Mouse (Mus musculus) forebrain, embryonic 14.5 days (tissue): ENCODE results near the gene Zfp961. TPM values are rescaled to one million over a fixed set of nuclear protein-coding genes. Genes with fewer than 3 reads are reported as not detected.
"Not testable (repeated sequence)": the region's sequence is repeated elsewhere in the genome, so short reads cannot be mapped to it uniquely, and the experiment has no call there.

Source experiments
- ATAC-seq: fragments of 200-750 bp; cut with Nextera tagmentation; 2 replicates; pipeline ENCODE4 v1.8.0; 2017; ENCODE audit warnings: mild to moderate bottlenecking, moderate library complexity
- DNase-seq: peaks from one replicate; pipeline ENCODE4 v3.0.0-alpha.2; 2015; ENCODE audit warnings: low spot score
- H3K27ac ChIP-seq: fragments of 300-500 bp; sonication (generic); 2 replicates; pipeline ENCODE4 v1.5.1; 2014; ENCODE audit warnings: low read depth, mild to moderate bottlenecking, control low read depth, low read length, moderate library complexity
- H3K27me3 ChIP-seq: fragments of 300-500 bp; sonication (generic); replicated peaks from 2 replicates; pipeline ENCODE4 v1.6.1; 2014; ENCODE audit warnings: low read length, control low read depth, mixed read lengths; ENCODE audit not compliant: control insufficient read depth, insufficient read depth
- H3K36me3 ChIP-seq: fragments of 300-500 bp; sonication (generic); 2 replicates; pipeline ENCODE4 v1.6.1; 2014; ENCODE audit warnings: low read length, control low read depth; ENCODE audit not compliant: control insufficient read depth, insufficient read depth
- H3K4me1 ChIP-seq: fragments of 300-500 bp; sonication (generic); 2 replicates; pipeline ENCODE4 v1.6.1; 2014; ENCODE audit warnings: antibody characterized with exemption, low read length, control low read depth; ENCODE audit not compliant: control insufficient read depth, insufficient read depth
- H3K4me2 ChIP-seq: fragments of 300-500 bp; sonication (generic); 2 replicates; pipeline ENCODE4 v1.6.1; 2014; ENCODE audit warnings: mild to moderate bottlenecking, control low read depth, low read length
- H3K4me3 ChIP-seq: fragments of 300-500 bp; sonication (generic); 2 replicates; pipeline ENCODE4 v1.5.1; 2014; ENCODE audit warnings: low read depth, low read length, control low read depth
- H3K9ac ChIP-seq: fragments of 300-500 bp; sonication (generic); 2 replicates; pipeline ENCODE4 v1.6.1; 2014; ENCODE audit warnings: mild to moderate bottlenecking, low read length, control low read depth, moderate library complexity
- H3K9me3 ChIP-seq: fragments of 300-500 bp; sonication (generic); replicated peaks from 2 replicates; pipeline ENCODE4 v1.6.1; 2016; ENCODE audit warnings: low read length, control low read depth, mixed read lengths; ENCODE audit not compliant: control insufficient read depth
- WGBS: fragments of 180-500 bp; shearing (Covaris S2); extraction: QIAGEN DNeasy Blood & Tissue Kit; methylation state at CpG from one replicate; pipeline ENCODE4 v1.1.7; 2014; 5-methylcytosine and 5-hydroxymethylcytosine counted together
- polyA plus RNA-seq: library from polyadenylated mRNA; unstranded; fragments of >200 nt; fragmentation: Nextera tagmentation; extraction: Ambion mirVana; gene quantifications from 2 replicates; pipeline ENCODE4 v1.2.1, GENCODE M21; 2014

Zfp961 gene
- polyA plus RNA-seq, 1 experiment from 2014 or later = 27.8 TPM

DNA sequence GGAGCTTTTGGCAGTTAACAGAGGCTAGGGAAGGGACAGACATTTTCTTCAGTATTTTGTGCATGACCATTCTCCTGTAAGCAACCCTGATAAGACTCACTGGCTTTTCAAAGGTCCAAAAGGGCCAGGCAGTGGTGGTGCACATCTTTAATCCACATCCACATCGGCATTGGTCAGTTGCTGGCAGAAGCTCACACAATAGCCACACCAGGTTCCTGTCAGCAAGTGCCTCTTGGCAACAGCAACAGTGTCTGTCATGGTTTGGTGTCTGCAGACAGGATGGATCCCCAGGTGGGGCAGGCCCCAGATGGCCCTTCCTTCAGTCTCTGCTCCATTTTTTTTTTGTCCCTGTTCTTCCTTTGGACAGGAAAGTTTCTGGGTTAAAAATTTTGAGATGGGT is 68.2 kb downstream of the Zfp961 start:
- not testable (repeated sequence) for H3K27ac ChIP-seq, DNase-seq, H3K9ac ChIP-seq, H3K9me3 ChIP-seq, H3K4me2 ChIP-seq, H3K4me3 ChIP-seq, H3K27me3 ChIP-seq, H3K4me1 ChIP-seq, H3K36me3 ChIP-seq, ATAC-seq
- 75% methylated on average over 1 of the region's 1 CpGs for WGBS

- Histone ChIP-seq H3K4me2 (no peak overlapping the region), H3K9ac (no peak overlapping the region), H3K9me3 (no peaks in the 10 kb centered on the region), H3K4me1 (no peaks in the 10 kb centered on the region), H3K4me3 (no peak overlapping the region), H3K27ac (no peak overlapping the region), H3K27me3 (no peaks in the 10 kb centered on the region), H3K36me3 (no peaks in the 10 kb centered on the region)
- ATAC-seq (no peak), DNase-seq (no peak)
- 58% methylated on average over 2 of the region's 2 CpGs for WGBS
Observed at GRCm38 (mm10) chr8:72019816-72020215, 69.0 kb downstream of the Zfp961 start.

GRCm38 (mm10) chr8:72024886-72025285 is 74.0 kb downstream of the Zfp961 start:
- not testable (repeated sequence) for H3K4me2 ChIP-seq, H3K27ac ChIP-seq, H3K36me3 ChIP-seq, H3K27me3 ChIP-seq, H3K4me1 ChIP-seq, DNase-seq, H3K9ac ChIP-seq, H3K4me3 ChIP-seq, ATAC-seq, H3K9me3 ChIP-seq
- 21% methylated on average over 3 of the region's 9 CpGs for WGBS

GRCm38 (mm10) chr8:72032926-72033325 is 82.1 kb downstream of the Zfp961 start:
- not testable (repeated sequence) for H3K9me3 ChIP-seq, H3K36me3 ChIP-seq, H3K4me3 ChIP-seq, H3K4me2 ChIP-seq, H3K4me1 ChIP-seq, ATAC-seq, H3K27me3 ChIP-seq, H3K27ac ChIP-seq, H3K9ac ChIP-seq
- DNase-seq = peak; percentile 51
- WGBS = 26% methylated on average over 4 of the region's 4 CpGs

- 80% methylated on average over 4 of the region's 4 CpGs for WGBS
- not testable (repeated sequence) for H3K9me3 ChIP-seq, ATAC-seq, H3K27ac ChIP-seq, H3K27me3 ChIP-seq, H3K4me2 ChIP-seq, H3K36me3 ChIP-seq, H3K4me3 ChIP-seq, DNase-seq, H3K4me1 ChIP-seq, H3K9ac ChIP-seq
Observed at GRCm38 (mm10) chr8:72040918-72041317, 90.1 kb downstream of the Zfp961 start, which contains the start of gene Olfr372. Olfr372 (plus strand) TSS chr8:72041218.

DNA sequence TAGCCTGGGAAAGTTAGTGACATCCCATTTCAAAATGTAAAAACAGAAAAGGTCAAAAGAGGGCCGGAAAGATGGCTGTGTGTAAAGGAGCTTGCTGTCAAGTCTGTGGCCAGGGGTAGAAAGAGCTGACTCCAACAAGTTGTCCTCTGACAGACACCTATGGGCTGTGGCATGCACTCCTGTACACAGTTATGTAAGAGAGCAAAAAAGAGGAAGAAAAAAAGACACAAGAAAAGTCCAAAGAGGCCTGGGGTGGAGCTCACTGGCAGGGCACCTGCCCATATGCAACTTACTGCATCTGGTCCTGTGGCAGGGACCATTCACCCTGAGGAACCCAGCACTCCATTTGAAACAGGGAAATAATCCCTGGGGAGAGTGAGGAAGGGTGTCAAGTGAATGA is 91.7 kb downstream of the Zfp961 start:
- no peak overlapping the region for H3K9ac ChIP-seq
- 73% methylated on average over 1 of the region's 1 CpGs for WGBS
- no peak overlapping the region for H3K27ac ChIP-seq

More for the DNA sequence above, 91.7 kb downstream of the Zfp961 start:
- Histone ChIP-seq H3K27me3 (no peaks in the 10 kb centered on the region), H3K4me3 (no peak overlapping the region), H3K36me3 (no peaks in the 10 kb centered on the region), H3K4me2 (no peak overlapping the region), H3K4me1 (no peaks in the 10 kb centered on the region), H3K9me3 (no peaks in the 10 kb centered on the region)
- no peak for DNase-seq
- no peak for ATAC-seq

Other genes with a start within 250 kb of the Zfp961 start
- gene B3gnt3, start 249.2 kb upstream of the Zfp961 start, polyA plus RNA-seq = 0.10 and 0.22 TPM in 2 replicates
- gene Fcho1, start 225.3 kb upstream of the Zfp961 start, polyA plus RNA-seq = 38.6 and 47.4 TPM in 2 replicates
- 9.1 and 9.3 TPM in 2 replicates for gene Zfp709, start 69.0 kb upstream of the Zfp961 start, polyA plus RNA-seq
- 15.4 and 19.7 TPM in 2 replicates for gene Zfp882, start 42.4 kb upstream of the Zfp961 start, polyA plus RNA-seq
- gene Zfp617, start 42.4 kb upstream of the Zfp961 start, polyA plus RNA-seq = 31.6 and 32.1 TPM in 2 replicates
- gene Cyp4f18, start 58.6 kb downstream of the Zfp961 start, polyA plus RNA-seq = 0.12 and 0.23 TPM in 2 replicates
- not detected in 2 replicates for gene Olfr372, start 90.2 kb downstream of the Zfp961 start, polyA plus RNA-seq
- not detected in 2 replicates for gene Olfr373, start 132.1 kb downstream of the Zfp961 start, polyA plus RNA-seq
- 0.04 TPM in 1 of 2 replicates, not detected in the other for gene Olfr374, start 156.0 kb downstream of the Zfp961 start, polyA plus RNA-seq
- gene Tpm4, start 183.9 kb downstream of the Zfp961 start, polyA plus RNA-seq = 247 and 252 TPM in 2 replicates
- 85.6 and 86.7 TPM in 2 replicates for gene Rab8a, start 210.2 kb downstream of the Zfp961 start, polyA plus RNA-seq
- not detected in 2 replicates for gene Hsh2d, start 238.6 kb downstream of the Zfp961 start, polyA plus RNA-seq